In the genomic region with DNA sequence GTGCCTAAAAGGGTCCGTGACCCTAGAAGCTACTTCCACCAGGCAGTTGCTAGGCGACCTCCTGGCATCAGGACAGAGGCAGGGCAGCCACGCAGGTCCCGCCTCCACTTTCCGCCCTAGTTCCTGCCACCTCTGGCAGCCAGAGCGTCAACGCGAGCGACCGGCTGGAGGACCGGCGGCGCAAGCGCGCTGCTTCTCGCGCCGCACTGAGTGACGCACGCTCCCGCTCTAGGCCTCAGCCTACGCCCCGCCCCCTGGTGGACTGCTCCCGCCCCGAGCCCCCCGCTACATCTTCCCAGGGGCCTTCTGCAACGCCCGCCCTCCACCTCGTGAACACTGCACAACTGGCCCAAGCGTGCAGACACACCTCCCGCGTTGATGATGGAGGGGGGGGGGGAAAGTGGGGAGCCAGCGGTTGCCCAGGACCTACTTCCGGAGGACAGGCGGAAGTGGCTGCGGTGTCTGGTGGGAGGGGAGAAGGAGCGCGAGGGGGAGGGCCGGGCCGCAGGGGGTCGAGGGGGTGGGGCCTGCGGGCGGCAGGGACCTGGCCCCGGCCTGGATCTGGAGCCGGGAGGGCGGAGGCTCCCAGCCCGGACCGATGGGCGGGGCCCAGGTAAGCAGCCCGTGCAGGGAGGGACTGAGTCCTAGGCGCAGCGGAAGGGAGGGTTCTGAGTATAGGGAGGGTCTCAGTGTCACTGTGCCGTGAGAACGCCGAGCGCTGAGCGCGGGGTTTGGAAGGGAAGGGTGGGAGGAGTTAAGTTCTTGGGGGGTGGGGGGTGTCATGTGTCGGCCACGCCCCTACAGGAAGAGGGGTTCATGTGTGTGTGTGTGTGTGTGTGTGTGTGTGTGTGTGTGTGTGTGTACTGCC, we compare ENCODE assay signal across 8 mouse cellular contexts. TPM values are rescaled to one million over a fixed set of nuclear protein-coding genes. Genes with fewer than 3 reads are reported as not detected.
A peak's percentile ranks its signal among the peaks of the same experiment; 100 is the strongest.
DNase-seq lines count a peak whose midpoint lies in the region; ATAC-seq and TF ChIP-seq lines count a peak whose summit lies in the region.

A gene (plus strand): TSS at position 465 of the 868 bp plus-strand sequence.

- H3K27ac ChIP-seq in MEL (ENCODE audit: control insufficient read depth, low read depth, low read length) = peak within 1 kb of the TSS; percentile 79
- peak within 1 kb of the TSS; percentile 90 for H3K27ac ChIP-seq in forebrain, postnatal 0 days (ENCODE audit: low read depth, low read length)
- peak within 1 kb of the TSS; percentile 95 for H3K27ac ChIP-seq in lung, postnatal 0 days (ENCODE audit: low read length)

- H3K27me3 ChIP-seq in MEL (ENCODE audit: control insufficient read depth in 1 of 2, insufficient read depth in 2 of 2, low read length in 2 of 2) = no peaks in the 10 kb centered on the region
- H3K27me3 ChIP-seq in forebrain, postnatal 0 days (ENCODE audit: insufficient read depth, low read length) = no peaks in the 10 kb centered on the region
- no peaks in the 10 kb centered on the region for H3K27me3 ChIP-seq in lung, postnatal 0 days (replicated peaks; ENCODE audit: insufficient read depth, low read length)

- H3K36me3 ChIP-seq in MEL (ENCODE audit: control insufficient read depth in 1 of 2, insufficient read depth in 2 of 2, low read length in 2 of 2) = peaks cover 0 to 39% of the 10 kb centered on the region in 2 experiments; a peak in 2 of 4 replicates
- H3K36me3 ChIP-seq in forebrain, postnatal 0 days (ENCODE audit: insufficient read depth) = no peaks in the 10 kb centered on the region
- no peaks in the 10 kb centered on the region for H3K36me3 ChIP-seq in lung, postnatal 0 days (ENCODE audit: insufficient read depth, low read length)

- peak; percentile 95 for ATAC-seq in forebrain, postnatal 0 days
- ATAC-seq in lung, postnatal 0 days = peak; percentile 89

- H3K9me3 ChIP-seq in MEL (replicated peaks; ENCODE audit: insufficient read depth, low read length) = no peaks in the 10 kb centered on the region
- H3K9me3 ChIP-seq in forebrain, postnatal 0 days (ENCODE audit: low read length) = no peaks in the 10 kb centered on the region
- H3K9me3 ChIP-seq in lung, postnatal 0 days (ENCODE audit: low read length) = no peaks in the 10 kb centered on the region

- peak within 1 kb of the TSS; percentile 70 for H3K9ac ChIP-seq in MEL (ENCODE audit: control insufficient read depth, low read depth, low read length, poor library complexity, severe bottlenecking)
- peak within 1 kb of the TSS; percentile 84 for H3K9ac ChIP-seq in forebrain, postnatal 0 days
- H3K9ac ChIP-seq in lung, postnatal 0 days (replicated peaks; ENCODE audit: low read depth) = peak within 1 kb of the TSS; percentile 52

- H3K4me1 ChIP-seq in MEL (ENCODE audit: control insufficient read depth in 1 of 2, insufficient read depth in 2 of 2, low read length in 2 of 2) = peaks cover 33 to 38% of the 10 kb centered on the region in 2 experiments
- H3K4me1 ChIP-seq in forebrain, postnatal 0 days (ENCODE audit: insufficient read depth) = peaks cover 16% of the 10 kb centered on the region
- H3K4me1 ChIP-seq in lung, postnatal 0 days (ENCODE audit: insufficient read depth, low read depth, low read length) = peaks cover 22% of the 10 kb centered on the region

- peak within 1 kb of the TSS; percentile 62 to 65 for H3K4me3 ChIP-seq in MEL (ENCODE audit: control insufficient read depth in 1 of 2, insufficient read depth in 1 of 2, low read depth in 2 of 2, low read length in 2 of 2)
- peak within 1 kb of the TSS; percentile 87 for H3K4me3 ChIP-seq in forebrain, postnatal 0 days (ENCODE audit: low read depth, low read length)
- H3K4me3 ChIP-seq in lung, postnatal 0 days (ENCODE audit: low read depth, low read length) = peak within 1 kb of the TSS; percentile 52

- no peak for TF ChIP-seq RAD21 in MEL (IDR thresholded peaks at IDR 0.05; ENCODE audit: low read depth, low read length)

- 0 out of 6 replicates have a peak, but pooled peaks of 1 of the 3 experiments have one; percentile 3 for TF ChIP-seq CTCF in MEL (IDR thresholded peaks at IDR 0.05 in 2 of 3, conservative IDR thresholded peaks at IDR 0.05 in 1 of 3; ENCODE audit: control insufficient read depth in 1 of 3, insufficient read depth in 1 of 3, low read depth in 2 of 3, low read length in 3 of 3, poor library complexity in 1 of 3, severe bottlenecking in 1 of 3)
- peak; percentile 32 for TF ChIP-seq CTCF in forebrain, postnatal 0 days (IDR thresholded peaks at IDR 0.05; ENCODE audit: low read depth)
- TF ChIP-seq CTCF in lung, postnatal 0 days (IDR thresholded peaks at IDR 0.05) = peak; percentile 59

- TF ChIP-seq POLR2A in MEL (IDR thresholded peaks at IDR 0.05; ENCODE audit: control insufficient read depth in 1 of 2, insufficient read depth in 1 of 2, low read depth in 1 of 2, low read length in 2 of 2, poor library complexity in 1 of 2) = peak; percentile 33 to 60; a peak in 1 of 4 replicates

- DNase-seq in MEL (ENCODE audit: low read depth, low spot score) = peak; percentile 99
- DNase-seq in cerebellum, adult 18-20 months = peak; percentile 84 to 91
- peak; percentile 94 for DNase-seq in forebrain, postnatal 0 days
- peak; percentile 96 for DNase-seq in heart, postnatal 4 days
- DNase-seq in layer of hippocampus, adult 9-11 months = peak; percentile 95
- DNase-seq in lung, postnatal 0 days (ENCODE audit: low spot score) = peak; percentile 99
- DNase-seq in ovary, postnatal 14 days (ENCODE audit: low spot score) = peak; percentile 86
- peak; percentile 96 for DNase-seq in thymus, postnatal 14 days

- H3K4me2 ChIP-seq in forebrain, postnatal 0 days (ENCODE audit: low read depth) = peak within 1 kb of the TSS; percentile 56
- H3K4me2 ChIP-seq in lung, postnatal 0 days (replicated peaks; ENCODE audit: low read depth, low read length) = peak within 1 kb of the TSS; percentile 64

- TF ChIP-seq EP300 in MEL (IDR thresholded peaks at IDR 0.05; ENCODE audit: low read depth in 1 of 2, low read length in 2 of 2) = peak in 1 of 2 experiments; percentile 54; a peak in 2 of 4 replicates
- TF ChIP-seq EP300 in lung, postnatal 0 days (IDR thresholded peaks at IDR 0.05) = 0 out of 2 replicates have a peak, but pooled peaks have one; percentile 7

- WGBS in forebrain, postnatal 0 days = under 1% methylated on average over 60 of the region's 60 CpGs
- WGBS in lung, postnatal 0 days = 2% methylated on average over 44 of the region's 60 CpGs

- H3K79me2 ChIP-seq in MEL (ENCODE audit: control insufficient read depth, insufficient read depth, low read length, poor library complexity) = no peaks in the 10 kb centered on the region

TF ChIP-seq in MEL, 35 proteins besides CTCF, POLR2A, EP300 and RAD21 (continues in another document):
- TF ChIP-seq MAFK (IDR thresholded peaks at IDR 0.05; ENCODE audit: borderline replicate concordance, low read depth, low read length) (no peak), ETS1 (IDR thresholded peaks at IDR 0.05; ENCODE audit: low read depth, low read length) (peak; percentile 44; the same call in 1 of the 2 replicates), JUND (IDR thresholded peaks at IDR 0.05; ENCODE audit: low read depth, low read length) (no peak), MEF2A (IDR thresholded peaks at IDR 0.05; ENCODE audit: extremely low read depth, insufficient replicate concordance, low read depth, low read length, poor library complexity, severe bottlenecking) (no peak), MAZ (IDR thresholded peaks at IDR 0.05; ENCODE audit: low read depth, low read length) (peak; percentile 97), BHLHE40 (IDR thresholded peaks at IDR 0.05; ENCODE audit: borderline replicate concordance, low read depth, low read length) (peak; percentile 4; the same call in 1 of the 2 replicates), NRF1 (IDR thresholded peaks at IDR 0.05; ENCODE audit: insufficient read depth, low read depth, low read length, poor library complexity, severe bottlenecking) (peak; percentile 88), GABPA (IDR thresholded peaks at IDR 0.05; ENCODE audit: low read depth, low read length) (no peak), UBTF (IDR thresholded peaks at IDR 0.05; ENCODE audit: borderline replicate concordance, insufficient read depth, low read depth, low read length) (0 out of 2 replicates have a peak, but pooled peaks have one; percentile 3), KAT2A (conservative IDR thresholded peaks at IDR 0.05; ENCODE audit: low read depth, low read length) (no peak; the same call in 1 of the 2 replicates), ZMIZ1 (IDR thresholded peaks at IDR 0.05; ENCODE audit: low read depth, low read length) (0 out of 2 replicates have a peak, but pooled peaks have one; percentile 16), CHD1 (IDR thresholded peaks at IDR 0.05; ENCODE audit: low read depth, low read length) (no peak), SMC3 (IDR thresholded peaks at IDR 0.05; ENCODE audit: low read depth, low read length) (no peak), SIN3A (IDR thresholded peaks at IDR 0.05; ENCODE audit: low read length) (peak; percentile 93), USF1 (IDR thresholded peaks at IDR 0.05; ENCODE audit: low read depth, low read length) (peak; percentile 67), NELFE (IDR thresholded peaks at IDR 0.05; ENCODE audit: low read depth, low read length) (0 out of 2 replicates have a peak, but pooled peaks have one; percentile 45), MXI1 (IDR thresholded peaks at IDR 0.05; ENCODE audit: low read depth, low read length) (peak; percentile 71), RCOR1 (IDR thresholded peaks at IDR 0.05; ENCODE audit: low read depth, low read length) (no peak), TCF12 (IDR thresholded peaks at IDR 0.05; ENCODE audit: low read depth, low read length) (0 out of 2 replicates have a peak, but pooled peaks have one; percentile 7), ZKSCAN1 (IDR thresholded peaks at IDR 0.05; ENCODE audit: low read depth, low read length) (no peak), ZNF384 (IDR thresholded peaks at IDR 0.05; ENCODE audit: low read depth, low read length) (no peak), ELF1 (IDR thresholded peaks at IDR 0.05; ENCODE audit: low read depth, low read length) (peak; percentile 76), E2F4 (IDR thresholded peaks at IDR 0.05; ENCODE audit: borderline replicate concordance, low read depth, low read length) (peak; percentile 61; the same call in 1 of the 2 replicates), MYC (IDR thresholded peaks at IDR 0.05; ENCODE audit: low read depth, low read length) (peak; percentile 44; the same call in 1 of the 2 replicates), HCFC1 (IDR thresholded peaks at IDR 0.05; ENCODE audit: low read depth, low read length) (peak; percentile 85)

RNA-seq across cellular contexts. Expression of the gene that starts here (rescaled TPM):
- total RNA-seq in MEL (2012; rRNA removed) = 41.1 and 41.9 TPM in 2 replicates
- polyA plus RNA-seq in MEL (2012; ENCODE audit: insufficient read depth in 1 of 2, insufficient read length in 2 of 2, low read depth in 1 of 2, low replicate concordance in 2 of 2, missing spikeins in 1 of 2) = 10 to 100 TPM in 1 of 2 experiments, not detected in 1; 44.3 TPM
- total RNA-seq in forebrain, postnatal 0 days (2014; rRNA removed) = 63.3 and 75.7 TPM in 2 replicates
- polyA plus RNA-seq in forebrain, postnatal 0 days (2015; fragmentation: Nextera tagmentation; extraction: Ambion mirVana) = 25.3 and 28.1 TPM in 2 replicates
- total RNA-seq in heart, postnatal 4 days (2021) = 10 to 100 TPM; 71.2 to 76.7 TPM
- 90.2 and 94.5 TPM in 2 replicates for polyA plus RNA-seq in lung, postnatal 0 days (2015; fragmentation: Nextera tagmentation; extraction: Ambion mirVana)

Comparison
In these comparisons a context has a peak if more than half of its experiments do, and no peak if none do; other contexts are left out.
1. Peak in every context shown above with its lines: DNase-seq, ATAC-seq, H3K4me3 ChIP-seq and H3K27ac ChIP-seq.